ENCODE assay signal across 9 mouse cellular contexts in genomic region chr11:43411413-43411812, GRCm38 (mm10). TPM values are rescaled to one million over a fixed set of nuclear protein-coding genes. Genes with fewer than 3 reads are reported as not detected.
DNase-seq lines count a peak whose midpoint lies in the region; ATAC-seq and TF ChIP-seq lines count a peak whose summit lies in the region.
"Had no signal": no experiment of that assay in that cellular context is flagged by ENCODE, and none has a peak within 500 bp of the region (broad histone marks: within the 10 kb centered on the region; RNA-seq: fewer than 3 reads in every experiment).

No protein-coding gene starts in this region.

- H3K4me2 ChIP-seq in limb, embryonic 14.5 days (replicated peaks; ENCODE audit: low read depth, low read length, severe bottlenecking) = no peak overlapping the region
- H3K4me2 ChIP-seq in neural tube, embryonic 11.5 days (ENCODE audit: low read depth) = no peak overlapping the region

- no peak overlapping the region for H3K4me3 ChIP-seq in MEL (ENCODE audit: control insufficient read depth in 1 of 2, insufficient read depth in 1 of 2, low read depth in 2 of 2, low read length in 2 of 2)
- no peak overlapping the region for H3K4me3 ChIP-seq in kidney, adult 2 months (ENCODE audit: insufficient read depth, low read depth, low read length)
- H3K4me3 ChIP-seq in limb, embryonic 14.5 days (replicated peaks; ENCODE audit: low read length) = no peak overlapping the region
- H3K4me3 ChIP-seq in neural tube, embryonic 11.5 days (ENCODE audit: low read depth, low read length) = no peak overlapping the region
- H3K4me3 ChIP-seq in testis, adult 2 months (ENCODE audit: control insufficient read depth, low read depth, low read length) = no peak overlapping the region
- H3K4me3 ChIP-seq: erythroblast, embryonic 14.5 days had no signal

- H3K27ac ChIP-seq in MEL (ENCODE audit: control insufficient read depth, low read depth, low read length) = no peak overlapping the region
- H3K27ac ChIP-seq in kidney, adult 2 months (ENCODE audit: insufficient read depth, low read depth, low read length) = no peak overlapping the region
- H3K27ac ChIP-seq in limb, embryonic 14.5 days (replicated peaks; ENCODE audit: low read depth, low read length) = no peak overlapping the region
- no peak overlapping the region for H3K27ac ChIP-seq in neural tube, embryonic 11.5 days (ENCODE audit: low read depth, low read length)
- no peak overlapping the region for H3K27ac ChIP-seq in testis, adult 2 months (ENCODE audit: control insufficient read depth, insufficient read depth, low read depth, low read length)

- peak; percentile 63 to 98 (median 88) for TF ChIP-seq CTCF in MEL (IDR thresholded peaks at IDR 0.05 in 2 of 3, conservative IDR thresholded peaks at IDR 0.05 in 1 of 3; ENCODE audit: control insufficient read depth in 1 of 3, insufficient read depth in 1 of 3, low read depth in 2 of 3, low read length in 3 of 3, poor library complexity in 1 of 3, severe bottlenecking in 1 of 3)
- TF ChIP-seq CTCF in kidney, adult 2 months (conservative IDR thresholded peaks at IDR 0.05; ENCODE audit: insufficient read depth, insufficient read length, low read depth, low read length) = peak; percentile 70
- peak; percentile 1; the same call in 1 of the 2 replicates for TF ChIP-seq CTCF in testis, adult 2 months (IDR thresholded peaks at IDR 0.05; ENCODE audit: control insufficient read depth, insufficient read depth, insufficient replicate concordance, low read depth, low read length)

- WGBS in kidney, adult 2 months = 6% methylated on average over 1 of the region's 1 CpGs
- 0% methylated on average over 1 of the region's 1 CpGs for WGBS in limb, embryonic 14.5 days
- WGBS in neural tube, embryonic 11.5 days = 4% methylated on average over 1 of the region's 1 CpGs

- no peak overlapping the region for H3K9ac ChIP-seq in MEL (ENCODE audit: control insufficient read depth, low read depth, low read length, poor library complexity, severe bottlenecking)
- no peak overlapping the region for H3K9ac ChIP-seq in limb, embryonic 14.5 days (ENCODE audit: low read depth, low read length, severe bottlenecking)
- H3K9ac ChIP-seq in neural tube, embryonic 11.5 days (ENCODE audit: low read length) = no peak overlapping the region

- no peaks in the 10 kb centered on the region for H3K36me3 ChIP-seq in MEL (ENCODE audit: control insufficient read depth in 1 of 2, insufficient read depth in 2 of 2, low read length in 2 of 2)
- H3K36me3 ChIP-seq in kidney, adult 2 months (ENCODE audit: control insufficient read depth, insufficient read depth, low read length) = no peaks in the 10 kb centered on the region
- no peaks in the 10 kb centered on the region for H3K36me3 ChIP-seq in limb, embryonic 14.5 days (ENCODE audit: control insufficient read depth, insufficient read depth, low read length)
- no peaks in the 10 kb centered on the region for H3K36me3 ChIP-seq in neural tube, embryonic 11.5 days (ENCODE audit: control insufficient read depth, insufficient read depth, low read length)
- no peaks in the 10 kb centered on the region for H3K36me3 ChIP-seq in testis, adult 2 months (ENCODE audit: control insufficient read depth, insufficient read depth, low read length)

- no peaks in the 10 kb centered on the region; a peak in 1 of 4 replicates for H3K4me1 ChIP-seq in MEL (ENCODE audit: control insufficient read depth in 1 of 2, insufficient read depth in 2 of 2, low read length in 2 of 2)
- no peaks in the 10 kb centered on the region for H3K4me1 ChIP-seq in kidney, adult 2 months (ENCODE audit: control insufficient read depth, insufficient read depth, low read length)
- H3K4me1 ChIP-seq in limb, embryonic 14.5 days (ENCODE audit: control insufficient read depth, insufficient read depth, low read length) = no peaks in the 10 kb centered on the region
- H3K4me1 ChIP-seq in neural tube, embryonic 11.5 days (ENCODE audit: control insufficient read depth, insufficient read depth, low read length) = no peaks in the 10 kb centered on the region
- H3K4me1 ChIP-seq in testis, adult 2 months (ENCODE audit: control insufficient read depth, insufficient read depth, low read length) = no peaks in the 10 kb centered on the region

- no peak for TF ChIP-seq POLR2A in MEL (IDR thresholded peaks at IDR 0.05; ENCODE audit: control insufficient read depth in 1 of 2, insufficient read depth in 1 of 2, low read depth in 1 of 2, low read length in 2 of 2, poor library complexity in 1 of 2)
- TF ChIP-seq POLR2A in kidney, adult 2 months (IDR thresholded peaks at IDR 0.05; ENCODE audit: low read depth, low read length) = no peak
- TF ChIP-seq POLR2A in limb, embryonic 14.5 days (IDR thresholded peaks at IDR 0.05; ENCODE audit: borderline replicate concordance, extremely low read depth, insufficient read depth, insufficient read length) = no peak
- TF ChIP-seq POLR2A in testis, adult 2 months (IDR thresholded peaks at IDR 0.05; ENCODE audit: control insufficient read depth, low read depth, low read length) = no peak

- no peaks in the 10 kb centered on the region for H3K9me3 ChIP-seq in MEL (replicated peaks; ENCODE audit: insufficient read depth, low read length)
- no peaks in the 10 kb centered on the region for H3K9me3 ChIP-seq in limb, embryonic 14.5 days (ENCODE audit: control insufficient read depth, low read length)
- H3K9me3 ChIP-seq in neural tube, embryonic 11.5 days (ENCODE audit: control insufficient read depth, low read length) = no peaks in the 10 kb centered on the region

- no peak for TF ChIP-seq EP300 in MEL (IDR thresholded peaks at IDR 0.05; ENCODE audit: low read depth in 1 of 2, low read length in 2 of 2)

- peaks cover 0 to 3% of the 10 kb centered on the region in 2 experiments; a peak in 2 of 4 replicates for H3K27me3 ChIP-seq in MEL (ENCODE audit: control insufficient read depth in 1 of 2, insufficient read depth in 2 of 2, low read length in 2 of 2)
- H3K27me3 ChIP-seq in kidney, adult 2 months (replicated peaks; ENCODE audit: control insufficient read depth, insufficient read depth, low read length) = no peaks in the 10 kb centered on the region
- no peaks in the 10 kb centered on the region for H3K27me3 ChIP-seq in limb, embryonic 14.5 days (ENCODE audit: control insufficient read depth, insufficient read depth, low read length)
- no peaks in the 10 kb centered on the region for H3K27me3 ChIP-seq in neural tube, embryonic 11.5 days (ENCODE audit: control insufficient read depth, insufficient read depth, low read length)
- no peaks in the 10 kb centered on the region for H3K27me3 ChIP-seq in testis, adult 2 months (ENCODE audit: control insufficient read depth, insufficient read depth, low read length)

- H3K79me2 ChIP-seq in MEL (ENCODE audit: control insufficient read depth, insufficient read depth, low read length, poor library complexity) = no peaks in the 10 kb centered on the region

- DNase-seq in 3T3-L1 (ENCODE audit: low read depth, low spot score) (peak; percentile 80), MEL (ENCODE audit: low read depth, low spot score) (peak; percentile 89)
- DNase-seq in cerebellum, adult 8-10 months = peak; percentile 68
- peak; percentile 36 to 52 for DNase-seq in frontal cortex, postnatal 10 days (ENCODE audit: low spot score in 2 of 2)
- DNase-seq in kidney, adult 2 months = peak; percentile 66
- DNase-seq in limb, embryonic 14.5 days (ENCODE audit: low spot score) = peak; percentile 48
- peak; percentile 67 for DNase-seq in neural tube, embryonic 11.5 days (ENCODE audit: low spot score)

- ATAC-seq in limb, embryonic 14.5 days (ENCODE audit: low FRiP score, low read depth) = no peak; the same call in 1 of the 2 replicates
- peak; percentile 55; the same call in 1 of the 2 replicates for ATAC-seq in neural tube, embryonic 11.5 days (ENCODE audit: insufficient read depth, low FRiP score, low TSS enrichment)

- peak; percentile 65 for TF ChIP-seq RAD21 in MEL (IDR thresholded peaks at IDR 0.05; ENCODE audit: low read depth, low read length)

TF ChIP-seq in MEL, 35 proteins besides CTCF, POLR2A, EP300 and RAD21:
- TF ChIP-seq TAL1 (IDR thresholded peaks at IDR 0.05; ENCODE audit: low read length) = no peak
- TF ChIP-seq ZC3H11A (IDR thresholded peaks at IDR 0.05; ENCODE audit: low read depth, low read length) = peak; percentile 17; the same call in 1 of the 2 replicates
- peak; percentile 86 for TF ChIP-seq SMC3 (IDR thresholded peaks at IDR 0.05; ENCODE audit: low read depth, low read length)
- TF ChIP-seq UBTF (IDR thresholded peaks at IDR 0.05; ENCODE audit: borderline replicate concordance, insufficient read depth, low read depth, low read length) = no peak
- no peak for TF ChIP-seq GABPA (IDR thresholded peaks at IDR 0.05; ENCODE audit: low read depth, low read length)
- no peak for TF ChIP-seq RCOR1 (IDR thresholded peaks at IDR 0.05; ENCODE audit: low read depth, low read length)
- no peak for TF ChIP-seq POLR2AphosphoS5 (IDR thresholded peaks at IDR 0.05; ENCODE audit: borderline replicate concordance, low read depth, low read length)

RNA-seq across cellular contexts. Expression of gene Pttg1, which starts 14.6 kb away (rescaled TPM):
- 73.6 and 94.4 TPM in 2 replicates for total RNA-seq in MEL (2012; rRNA removed)
- polyA plus RNA-seq in MEL (2012; ENCODE audit: insufficient read depth in 1 of 2, insufficient read length in 2 of 2, low read depth in 1 of 2, low replicate concordance in 2 of 2, missing spikeins in 1 of 2) = 100 to 1,000 TPM in 1 of 2 experiments, not detected in 1; 140 TPM
- 33.6 and 45.4 TPM in 2 replicates for polyA plus RNA-seq in kidney, adult 2 months (2012; rRNA removed)
- polyA plus RNA-seq in limb, embryonic 14.5 days (2012; rRNA removed) = 50.9 and 66.8 TPM in 2 replicates
- 80.9 and 86.5 TPM in 2 replicates for polyA plus RNA-seq in limb, embryonic 14.5 days (2014; fragmentation: Nextera tagmentation; extraction: Ambion mirVana)
- 62.8 and 71.2 TPM in 2 replicates for polyA plus RNA-seq in neural tube, embryonic 11.5 days (2014; fragmentation: Nextera tagmentation; extraction: Ambion mirVana)
- polyA plus RNA-seq in testis, adult 2 months (2012; rRNA removed) = 101 and 105 TPM in 2 replicates

RNA-seq across cellular contexts. Expression of gene Slu7, which starts 22.1 kb away (rescaled TPM):
- 40.5 and 46.0 TPM in 2 replicates for total RNA-seq in MEL (2012; rRNA removed)
- 100 to 1,000 TPM in 1 of 2 experiments, 10 to 100 TPM in 1; 41.6 to 149 TPM for polyA plus RNA-seq in MEL (2012; ENCODE audit: insufficient read depth in 1 of 2, insufficient read length in 2 of 2, low read depth in 1 of 2, low replicate concordance in 2 of 2, missing spikeins in 1 of 2)
- 3.4 and 5.5 TPM in 2 replicates for polyA plus RNA-seq in kidney, adult 2 months (2012; rRNA removed)
- polyA plus RNA-seq in limb, embryonic 14.5 days (2012; rRNA removed) = 8.2 and 15.5 TPM in 2 replicates
- 48.2 and 52.1 TPM in 2 replicates for polyA plus RNA-seq in limb, embryonic 14.5 days (2014; fragmentation: Nextera tagmentation; extraction: Ambion mirVana)
- 63.8 and 65.3 TPM in 2 replicates for polyA plus RNA-seq in neural tube, embryonic 11.5 days (2014; fragmentation: Nextera tagmentation; extraction: Ambion mirVana)
- polyA plus RNA-seq in testis, adult 2 months (2012; rRNA removed) = 5.0 and 6.2 TPM in 2 replicates

Comparison
In these comparisons a context has a peak if more than half of its experiments do, and no peak if none do; other contexts are left out.
1. CTCF ChIP-seq: peak in every context shown above with its lines; median percentile 88 in MEL; 70 in kidney, adult 2 months; 1 in testis, adult 2 months.